Mouse (Mus musculus): ENCODE results near the gene Pgm2.

- no peak for TF ChIP-seq CTCF (IDR thresholded peaks at IDR 0.05; ENCODE audit: control insufficient read depth, insufficient read depth, insufficient replicate concordance, low read depth, low read length)
- TF ChIP-seq POLR2A (IDR thresholded peaks at IDR 0.05; ENCODE audit: control insufficient read depth, low read depth, low read length) = no peak
Measured at GRCm38 (mm10) chr5:64164414-64164813, 71.7 kb downstream of the Pgm2 start.
